Mouse (Mus musculus) bone marrow macrophage, adult 2 months (primary cell): Measurements from ENCODE around the gene Ncl.

Experiments
- CTCF ChIP-seq: IDR thresholded peaks from 2 replicates; pipeline ENCODE4 v1.5.1; 2012; ENCODE audit warnings: low read depth, mild to moderate bottlenecking, low read length, moderate library complexity
- POLR2A ChIP-seq: IDR thresholded peaks from 2 replicates; pipeline ENCODE4 v1.6.1; 2012; ENCODE audit warnings: mild to moderate bottlenecking, low read depth, low read length, borderline replicate concordance

DNA sequence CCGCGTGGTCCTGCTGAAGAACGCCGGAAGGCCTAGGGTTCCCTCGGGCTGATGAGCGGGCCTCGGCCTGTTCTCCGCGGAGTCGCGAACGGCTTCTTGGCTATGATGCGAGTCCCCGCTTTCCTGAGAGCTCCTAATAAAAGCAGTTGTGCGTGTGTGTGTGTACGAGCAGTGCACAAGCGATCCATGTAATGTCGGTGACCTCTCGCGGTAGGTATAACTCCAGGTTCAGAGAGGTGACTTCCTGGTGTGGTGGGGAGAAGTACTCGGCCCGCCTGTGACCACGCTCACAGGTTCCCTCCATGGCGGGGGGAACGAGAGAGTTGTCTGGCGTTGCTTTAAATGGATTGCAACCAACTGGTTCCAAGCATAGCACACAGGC, 589 bp upstream of the Ncl start:
- TF ChIP-seq POLR2A (no peak), CTCF (no peak)
